Mouse (Mus musculus) liver, embryonic 14.5 days (tissue): Measurements from ENCODE around the gene Gphb5. TPM values are rescaled to one million over a fixed set of nuclear protein-coding genes. Genes with fewer than 3 reads are reported as not detected.

Source experiments
- ATAC-seq: fragments of 200-750 bp; cut with Nextera tagmentation; 2 replicates; pipeline ENCODE4 v1.8.0; 2017; ENCODE audit warnings: moderate number of reproducible peaks, mild to moderate bottlenecking, moderate library complexity; ENCODE audit not compliant: insufficient read depth
- DNase-seq, 3 experiments: peaks; one replicate each; pipeline ENCODE4 v3.0.0-alpha.2; 2012 to 2013; ENCODE audit warnings: low read depth in 3 of 3, low spot score in 3 of 3
- H3K27ac ChIP-seq: fragments of 300-500 bp; sonication (generic); 2 replicates; pipeline ENCODE4 v1.5.1; 2014; ENCODE audit warnings: moderate library complexity, mild to moderate bottlenecking, control low read depth, inconsistent platforms
- H3K27me3 ChIP-seq: fragments of 300-500 bp; sonication (generic); 2 replicates; pipeline ENCODE4 v1.6.1; 2014; ENCODE audit warnings: mild to moderate bottlenecking, low read length, moderate library complexity; ENCODE audit not compliant: control insufficient read depth, insufficient read depth
- H3K36me3 ChIP-seq: fragments of 300-500 bp; sonication (generic); replicated peaks from 2 replicates; pipeline ENCODE4 v1.6.1; 2014; ENCODE audit warnings: low read depth; ENCODE audit not compliant: control insufficient read depth, insufficient read depth
- H3K4me1 ChIP-seq, 2 experiments: fragments of 200-500 bp in 1 of 2; fragments of 300-500 bp in 1 of 2; sonication (generic) in 1 of 2; replicated peaks; 2 replicates each; pipeline ENCODE4 v1.6.1; 2012 to 2014; ENCODE audit warnings: antibody characterized with exemption in 1 of 2, inconsistent platforms in 1 of 2, low read length in 1 of 2; ENCODE audit not compliant: control insufficient read depth in 2 of 2, insufficient read depth in 2 of 2
- H3K4me2 ChIP-seq: fragments of 300-500 bp; sonication (generic); 2 replicates; pipeline ENCODE4 v1.6.1; 2014; ENCODE audit warnings: low read depth, mild to moderate bottlenecking, control low read depth, moderate library complexity
- H3K4me3 ChIP-seq, 2 experiments: fragments of 200-500 bp in 1 of 2; fragments of 300-500 bp in 1 of 2; sonication (generic) in 1 of 2; 2 replicates each; pipeline ENCODE4 v1.5.1; 2012 to 2014; ENCODE audit warnings: low read depth in 2 of 2, low read length in 2 of 2, mild to moderate bottlenecking in 2 of 2, control low read depth in 1 of 2, inconsistent platforms in 1 of 2, moderate library complexity in 1 of 2; ENCODE audit not compliant: insufficient read depth in 1 of 2
- H3K9ac ChIP-seq: fragments of 300-500 bp; sonication (generic); replicated peaks from 2 replicates; pipeline ENCODE4 v1.6.1; 2014; ENCODE audit warnings: mild to moderate bottlenecking, control low read depth, moderate library complexity
- H3K9me3 ChIP-seq: fragments of 300-500 bp; sonication (generic); 2 replicates; pipeline ENCODE4 v1.6.1; 2016; ENCODE audit warnings: low read length, mixed read lengths; ENCODE audit not compliant: control insufficient read depth
- CTCF ChIP-seq: IDR thresholded peaks from 2 replicates; pipeline ENCODE4 v1.5.1; 2016; ENCODE audit warnings: antibody characterized with exemption, low read depth, control low read depth
- EP300 ChIP-seq: IDR thresholded peaks from 2 replicates; pipeline ENCODE4 v1.6.1; 2016; ENCODE audit warnings: antibody characterized with exemption, low read depth
- WGBS: fragments of 180-500 bp; shearing (Covaris S2); extraction: QIAGEN DNeasy Blood & Tissue Kit; methylation state at CpG from one replicate; pipeline ENCODE4 v1.1.7; 2014; ENCODE audit not compliant: insufficient replicate concordance; 5-methylcytosine and 5-hydroxymethylcytosine counted together
- polyA plus RNA-seq, 2 experiments: library from polyadenylated mRNA; depleted of rRNA in 1 of 2; stranded (reverse) in 1 of 2; unstranded in 1 of 2; fragments of >200 nt; fragmentation: Nextera tagmentation in 1 of 2; extraction: Ambion mirVana in 1 of 2; gene quantifications; 2 replicates each; pipeline versions ENCODE4 v1.2.1 to v1.2.3; 2012 to 2014

Gene Gphb5
- polyA plus RNA-seq, 2 experiments = not detected

DNA sequence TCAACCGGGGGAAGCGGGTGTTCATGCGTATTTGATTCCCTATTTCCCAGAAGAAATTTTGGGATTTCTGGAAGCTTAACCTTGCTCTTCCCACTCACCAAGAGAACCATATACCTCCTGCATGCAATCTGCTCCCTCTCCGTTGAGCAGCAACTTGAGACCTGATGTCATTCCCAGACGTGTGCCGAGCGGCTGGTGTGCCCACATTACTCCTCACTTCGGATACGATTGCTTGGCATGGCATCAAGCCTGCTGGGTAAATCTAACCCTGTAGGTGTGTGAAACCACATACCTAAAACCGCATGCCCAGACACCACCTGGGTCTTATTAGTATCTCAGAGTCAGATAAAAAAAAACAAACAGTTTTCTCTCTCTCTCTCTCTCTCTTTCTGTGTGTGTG, 42.1 kb downstream of the Gphb5 start:
- Histone ChIP-seq H3K9me3 (no peaks in the 10 kb centered on the region), H3K27me3 (no peaks in the 10 kb centered on the region), H3K4me3 (no peak overlapping the region), H3K9ac (no peak overlapping the region), H3K36me3 (no peaks in the 10 kb centered on the region), H3K27ac (no peak overlapping the region), H3K4me1 (no peaks in the 10 kb centered on the region), H3K4me2 (no peak overlapping the region)
- DNase-seq = no peak
- 79% methylated on average over 10 of the region's 10 CpGs for WGBS
- no peak for ATAC-seq
- TF ChIP-seq CTCF (no peak), EP300 (no peak)

DNA sequence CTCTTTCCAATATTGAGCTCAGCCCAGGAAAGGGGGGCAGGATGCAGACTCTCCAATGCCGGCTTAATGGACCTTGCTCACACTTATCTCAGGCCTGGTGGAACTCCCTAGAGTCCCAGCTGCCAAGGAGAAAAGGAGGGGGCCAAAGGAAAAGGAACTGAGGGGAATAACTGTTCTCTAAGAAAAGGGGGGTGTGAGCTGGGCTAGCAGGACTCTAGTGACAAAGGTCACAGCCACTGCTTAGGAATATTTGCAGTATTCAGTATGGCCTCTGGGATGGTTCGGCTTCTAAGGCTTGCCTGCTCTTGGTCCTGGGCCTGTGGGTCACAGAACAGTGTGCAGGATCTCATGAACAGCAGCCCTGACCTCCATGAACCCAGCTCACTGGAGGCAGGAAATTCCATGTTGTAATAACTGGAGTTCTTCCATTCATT, 47.1 kb downstream of the Gphb5 start:
- Histone ChIP-seq H3K27me3 (no peaks in the 10 kb centered on the region), H3K4me3 (no peak overlapping the region), H3K4me2 (no peak overlapping the region), H3K9ac (no peak overlapping the region), H3K9me3 (no peaks in the 10 kb centered on the region), H3K4me1 (no peaks in the 10 kb centered on the region), H3K27ac (no peak overlapping the region), H3K36me3 (no peaks in the 10 kb centered on the region)
- no peak for TF ChIP-seq CTCF
- no peak for TF ChIP-seq EP300
- ATAC-seq (no peak), DNase-seq (no peak)
- 35% methylated on average over 2 of the region's 2 CpGs for WGBS

DNA sequence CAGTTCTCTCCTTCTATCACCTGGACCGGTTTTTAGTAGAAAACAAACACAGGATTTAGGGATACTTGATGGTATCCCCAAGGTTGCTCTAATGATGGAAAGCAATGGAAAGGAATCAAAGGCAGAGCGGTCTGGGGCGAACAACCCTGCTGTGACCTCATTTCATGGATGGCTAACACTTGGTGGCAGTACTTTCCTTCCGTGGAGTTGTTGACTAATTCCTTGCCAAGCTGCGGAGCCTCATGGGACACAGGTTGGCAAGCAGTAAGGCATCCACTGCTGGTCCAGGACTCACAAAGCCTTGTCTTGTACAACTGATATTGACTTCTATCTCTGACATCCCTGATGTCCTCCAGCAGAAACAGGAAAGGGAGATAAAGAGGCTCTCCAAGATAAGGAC, 48.1 kb downstream of the Gphb5 start:
- WGBS = 74% methylated on average over 5 of the region's 5 CpGs
- H3K4me2 ChIP-seq = no peak overlapping the region
- no peak overlapping the region for H3K9ac ChIP-seq
- H3K9me3 ChIP-seq = no peaks in the 10 kb centered on the region
- DNase-seq (no peak), ATAC-seq (no peak)
- H3K27me3 ChIP-seq = no peaks in the 10 kb centered on the region
- no peaks in the 10 kb centered on the region for H3K4me1 ChIP-seq
- H3K4me3 ChIP-seq = no peak overlapping the region
- no peak overlapping the region for H3K27ac ChIP-seq
- TF ChIP-seq CTCF (no peak), EP300 (no peak)
- no peaks in the 10 kb centered on the region for H3K36me3 ChIP-seq

DNA sequence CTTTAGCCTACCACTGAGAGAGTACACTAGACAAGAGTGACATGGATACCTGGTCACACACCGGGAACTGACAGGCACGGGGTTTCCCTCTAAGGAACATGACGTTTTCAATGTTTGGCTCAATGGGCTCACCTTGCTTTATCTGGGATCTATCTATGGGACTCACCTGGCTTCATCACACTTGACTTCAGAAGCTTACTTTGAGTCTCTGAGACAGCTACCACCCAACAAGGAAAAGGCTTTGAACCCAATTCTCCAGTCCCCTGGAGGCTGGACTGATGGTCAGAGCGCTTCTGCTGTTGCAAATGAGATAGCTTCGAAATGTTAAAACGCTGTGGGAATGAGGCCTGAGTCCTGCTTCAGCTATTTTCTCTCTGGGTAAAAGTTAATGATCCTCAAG, 49.2 kb downstream of the Gphb5 start:
- DNase-seq = no peak
- Histone ChIP-seq H3K4me1 (no peaks in the 10 kb centered on the region), H3K9ac (no peak overlapping the region), H3K4me3 (no peak overlapping the region), H3K4me2 (no peak overlapping the region), H3K27me3 (no peaks in the 10 kb centered on the region), H3K36me3 (no peaks in the 10 kb centered on the region), H3K9me3 (no peaks in the 10 kb centered on the region), H3K27ac (no peak overlapping the region)
- 77% methylated on average over 6 of the region's 6 CpGs for WGBS
- TF ChIP-seq CTCF (no peak), EP300 (no peak)
- no peak for ATAC-seq

DNA sequence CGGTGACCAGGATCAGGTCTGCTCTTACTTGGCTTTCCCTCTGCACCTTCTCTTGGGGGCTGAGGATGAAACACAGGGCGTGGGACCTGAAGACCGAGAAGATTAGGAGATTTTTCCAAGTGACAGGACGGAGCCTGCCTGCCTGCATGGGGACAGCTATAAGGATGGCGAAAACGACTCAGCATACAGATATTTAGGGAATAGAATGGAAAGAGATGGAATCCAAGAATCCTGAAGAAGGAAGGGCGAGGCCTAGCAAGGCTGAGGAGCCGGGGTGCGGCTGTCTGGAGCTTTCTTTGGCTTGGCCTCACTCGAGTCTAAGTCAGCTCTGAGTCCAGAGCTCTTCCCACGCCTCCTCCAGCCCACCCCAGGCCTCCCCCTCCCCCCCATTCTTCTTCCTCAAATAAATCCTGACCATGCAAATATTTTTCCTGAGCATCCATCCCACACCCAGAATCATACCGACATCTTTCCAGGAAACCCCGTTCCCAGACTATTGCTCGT, 50.9 kb downstream of the Gphb5 start:
- no peaks in the 10 kb centered on the region for H3K4me1 ChIP-seq
- no peak overlapping the region for H3K4me2 ChIP-seq
- no peak for ATAC-seq
- H3K27ac ChIP-seq = no peak overlapping the region
- H3K4me3 ChIP-seq = no peak overlapping the region
- H3K27me3 ChIP-seq = no peaks in the 10 kb centered on the region
- 77% methylated on average over 14 of the region's 14 CpGs for WGBS
- no peak overlapping the region for H3K9ac ChIP-seq
- no peaks in the 10 kb centered on the region for H3K36me3 ChIP-seq
- no peak for DNase-seq
- H3K9me3 ChIP-seq = no peaks in the 10 kb centered on the region
- TF ChIP-seq EP300 (no peak), CTCF (no peak)
